Mouse (Mus musculus): ENCODE results near the gene Cldn5. TPM values are rescaled to one million over a fixed set of nuclear protein-coding genes. Genes with fewer than 3 reads are reported as not detected.

Gene Cldn5
- 21.4 and 23.1 TPM in 2 replicates for polyA plus RNA-seq (2014; fragmentation: Nextera tagmentation; extraction: Ambion mirVana)

- Histone ChIP-seq H3K4me1 (ENCODE audit: control insufficient read depth, insufficient read depth, low read length) (no peaks in the 10 kb centered on the region), H3K9ac (replicated peaks; ENCODE audit: low read length) (peak within 1 kb of the TSS; percentile 34), H3K27me3 (ENCODE audit: control insufficient read depth, insufficient read depth, low read length) (peaks cover 36% of the 10 kb centered on the region), H3K4me3 (ENCODE audit: low read depth, low read length) (peak within 1 kb of the TSS; percentile 36), H3K36me3 (replicated peaks; ENCODE audit: control insufficient read depth, insufficient read depth, low read depth, low read length) (no peaks in the 10 kb centered on the region), H3K4me2 (ENCODE audit: low read depth, low read length) (peak within 1 kb of the TSS; percentile 61), H3K9me3 (replicated peaks; ENCODE audit: control insufficient read depth, low read length) (no peaks in the 10 kb centered on the region), H3K27ac (replicated peaks; ENCODE audit: low read depth, low read length) (no peak within 1 kb of the TSS)
- WGBS = 4% methylated on average over 19 of the region's 19 CpGs
- ATAC-seq (replicated peaks; ENCODE audit: insufficient number of reproducible peaks, low FRiP score, low TSS enrichment, low read depth) = no peak
- peak; percentile 27 for DNase-seq (ENCODE audit: low spot score)
These were observed at the start of gene Cldn5 for GRCm38 (mm10) chr16:18776556-18777100. TSS of gene Cldn5 (plus strand) at chr16:18776847.

GRCm38 (mm10) chr16:18727536-18728499 lies 48.8 kb upstream of the Cldn5 start:
- no peak for DNase-seq (ENCODE audit: low spot score)
- no peak for ATAC-seq (replicated peaks; ENCODE audit: insufficient number of reproducible peaks, low FRiP score, low TSS enrichment, low read depth)

GRCm38 (mm10) chr16:18729185-18729584 lies 47.5 kb upstream of the Cldn5 start:
- 79% methylated on average over 5 of the region's 5 CpGs for WGBS
- no peak overlapping the region for H3K4me3 ChIP-seq (ENCODE audit: low read depth, low read length)
- H3K27ac ChIP-seq (replicated peaks; ENCODE audit: low read depth, low read length) = no peak overlapping the region
- H3K4me1 ChIP-seq (ENCODE audit: control insufficient read depth, insufficient read depth, low read length) = no peaks in the 10 kb centered on the region
- ATAC-seq (replicated peaks; ENCODE audit: insufficient number of reproducible peaks, low FRiP score, low TSS enrichment, low read depth) = no peak
- no peaks in the 10 kb centered on the region for H3K36me3 ChIP-seq (replicated peaks; ENCODE audit: control insufficient read depth, insufficient read depth, low read depth, low read length)
- H3K4me2 ChIP-seq (ENCODE audit: low read depth, low read length) = no peak overlapping the region
- DNase-seq (ENCODE audit: low spot score) = no peak
- no peaks in the 10 kb centered on the region for H3K27me3 ChIP-seq (ENCODE audit: control insufficient read depth, insufficient read depth, low read length)
- H3K9me3 ChIP-seq (replicated peaks; ENCODE audit: control insufficient read depth, low read length) = no peaks in the 10 kb centered on the region
- no peak overlapping the region for H3K9ac ChIP-seq (replicated peaks; ENCODE audit: low read length)

More at GRCm38 (mm10) chr16:18727536-18728499, 48.8 kb upstream of the Cldn5 start:
- WGBS = 67% methylated on average over 10 of the region's 10 CpGs
- no peaks in the 10 kb centered on the region for H3K4me1 ChIP-seq (ENCODE audit: control insufficient read depth, insufficient read depth, low read length)
- no peaks in the 10 kb centered on the region; the same call in 1 of the 2 replicates for H3K27me3 ChIP-seq (ENCODE audit: control insufficient read depth, insufficient read depth, low read length)
- H3K27ac ChIP-seq (replicated peaks; ENCODE audit: low read depth, low read length) = no peak overlapping the region
- H3K36me3 ChIP-seq (replicated peaks; ENCODE audit: control insufficient read depth, insufficient read depth, low read depth, low read length) = no peaks in the 10 kb centered on the region
- no peak overlapping the region for H3K4me3 ChIP-seq (ENCODE audit: low read depth, low read length)
- no peak overlapping the region for H3K4me2 ChIP-seq (ENCODE audit: low read depth, low read length)
- no peaks in the 10 kb centered on the region for H3K9me3 ChIP-seq (replicated peaks; ENCODE audit: control insufficient read depth, low read length)
- no peak overlapping the region for H3K9ac ChIP-seq (replicated peaks; ENCODE audit: low read length)

GRCm38 (mm10) chr16:18730640-18731039 lies 46.0 kb upstream of the Cldn5 start:
- Histone ChIP-seq H3K4me1 (ENCODE audit: control insufficient read depth, insufficient read depth, low read length) (no peaks in the 10 kb centered on the region), H3K27me3 (ENCODE audit: control insufficient read depth, insufficient read depth, low read length) (no peaks in the 10 kb centered on the region), H3K9ac (replicated peaks; ENCODE audit: low read length) (no peak overlapping the region), H3K27ac (replicated peaks; ENCODE audit: low read depth, low read length) (no peak overlapping the region), H3K9me3 (replicated peaks; ENCODE audit: control insufficient read depth, low read length) (no peaks in the 10 kb centered on the region), H3K36me3 (replicated peaks; ENCODE audit: control insufficient read depth, insufficient read depth, low read depth, low read length) (no peaks in the 10 kb centered on the region), H3K4me2 (ENCODE audit: low read depth, low read length) (no peak overlapping the region), H3K4me3 (ENCODE audit: low read depth, low read length) (no peak overlapping the region)
- ATAC-seq (replicated peaks; ENCODE audit: insufficient number of reproducible peaks, low FRiP score, low TSS enrichment, low read depth) (no peak), DNase-seq (ENCODE audit: low spot score) (no peak)
- 81% methylated on average over 3 of the region's 3 CpGs for WGBS

- WGBS = 62% methylated on average over 20 of the region's 20 CpGs
- ATAC-seq (replicated peaks; ENCODE audit: insufficient number of reproducible peaks, low FRiP score, low TSS enrichment, low read depth) = no peak
These were observed 43.3 kb upstream of the Cldn5 start for GRCm38 (mm10) chr16:18733100-18733956.

GRCm38 (mm10) chr16:18738303-18738702 lies 38.3 kb upstream of the Cldn5 start:
- Histone ChIP-seq H3K27me3 (ENCODE audit: control insufficient read depth, insufficient read depth, low read length) (no peaks in the 10 kb centered on the region), H3K4me1 (ENCODE audit: control insufficient read depth, insufficient read depth, low read length) (no peaks in the 10 kb centered on the region)

More at GRCm38 (mm10) chr16:18733100-18733956, 43.3 kb upstream of the Cldn5 start:
- H3K36me3 ChIP-seq (replicated peaks; ENCODE audit: control insufficient read depth, insufficient read depth, low read depth, low read length) = no peaks in the 10 kb centered on the region
- H3K9me3 ChIP-seq (replicated peaks; ENCODE audit: control insufficient read depth, low read length) = no peaks in the 10 kb centered on the region
- H3K4me3 ChIP-seq (ENCODE audit: low read depth, low read length) = no peak overlapping the region
- H3K4me1 ChIP-seq (ENCODE audit: control insufficient read depth, insufficient read depth, low read length) = no peaks in the 10 kb centered on the region
- DNase-seq (ENCODE audit: low spot score) = peak; percentile 21
- no peak overlapping the region for H3K27ac ChIP-seq (replicated peaks; ENCODE audit: low read depth, low read length)
- H3K9ac ChIP-seq (replicated peaks; ENCODE audit: low read length) = no peak overlapping the region
- no peaks in the 10 kb centered on the region for H3K27me3 ChIP-seq (ENCODE audit: control insufficient read depth, insufficient read depth, low read length)
- H3K4me2 ChIP-seq (ENCODE audit: low read depth, low read length) = no peak overlapping the region

GRCm38 (mm10) chr16:18746268-18747122 lies 30.2 kb upstream of the Cldn5 start:
- DNase-seq (ENCODE audit: low spot score) (no peak), ATAC-seq (replicated peaks; ENCODE audit: insufficient number of reproducible peaks, low FRiP score, low TSS enrichment, low read depth) (no peak)
- Histone ChIP-seq H3K9me3 (replicated peaks; ENCODE audit: control insufficient read depth, low read length) (no peaks in the 10 kb centered on the region), H3K9ac (replicated peaks; ENCODE audit: low read length) (no peak overlapping the region), H3K36me3 (replicated peaks; ENCODE audit: control insufficient read depth, insufficient read depth, low read depth, low read length) (no peaks in the 10 kb centered on the region), H3K4me3 (ENCODE audit: low read depth, low read length) (no peak overlapping the region), H3K27ac (replicated peaks; ENCODE audit: low read depth, low read length) (no peak overlapping the region), H3K27me3 (ENCODE audit: control insufficient read depth, insufficient read depth, low read length) (no peaks in the 10 kb centered on the region), H3K4me2 (ENCODE audit: low read depth, low read length) (no peak overlapping the region), H3K4me1 (ENCODE audit: control insufficient read depth, insufficient read depth, low read length) (no peaks in the 10 kb centered on the region)
- 86% methylated on average over 20 of the region's 20 CpGs for WGBS

More at GRCm38 (mm10) chr16:18738303-18738702, 38.3 kb upstream of the Cldn5 start:
- ATAC-seq (replicated peaks; ENCODE audit: insufficient number of reproducible peaks, low FRiP score, low TSS enrichment, low read depth) (no peak), DNase-seq (ENCODE audit: low spot score) (no peak)
- Histone ChIP-seq H3K4me3 (ENCODE audit: low read depth, low read length) (no peak overlapping the region), H3K27ac (replicated peaks; ENCODE audit: low read depth, low read length) (no peak overlapping the region), H3K9ac (replicated peaks; ENCODE audit: low read length) (no peak overlapping the region), H3K36me3 (replicated peaks; ENCODE audit: control insufficient read depth, insufficient read depth, low read depth, low read length) (no peaks in the 10 kb centered on the region), H3K9me3 (replicated peaks; ENCODE audit: control insufficient read depth, low read length) (no peaks in the 10 kb centered on the region), H3K4me2 (ENCODE audit: low read depth, low read length) (no peak overlapping the region)
